Mouse (Mus musculus) Patski (cell line): ENCODE measurements around the gene Plaur. TPM values are rescaled to one million over a fixed set of nuclear protein-coding genes. Genes with fewer than 3 reads are reported as not detected.

Experiments used
- ATAC-seq: fragments of 100-300 bp; one replicate; pipeline ENCODE4 v1.8.0; 2021
- CTCF ChIA-PET: fragments of 350-600 bp; sonication (Branson Sonifier 250); formaldehyde crosslinking; loops from one replicate; lab custom pipeline; 2022; ENCODE audit warnings: inconsistent platforms; lab: Charles Lee
- POLR2A ChIA-PET: fragments of 350-600 bp; sonication (Branson Sonifier 250); formaldehyde crosslinking; loops from one replicate; lab custom pipeline; 2022; ENCODE audit warnings: antibody characterized with exemption, inconsistent platforms; lab: Charles Lee
- DNase-seq: peaks from one replicate; pipeline ENCODE4 v3.0.0-alpha.2; 2011; ENCODE audit warnings: low read depth, low spot score
- H3K27me3 ChIP-seq: fragments of 371-371 bp; one replicate; pipeline ENCODE4 v1.5.1; 2021
- CTCF ChIP-seq: fragments of 100-300 bp; IDR thresholded peaks from one replicate; pipeline ENCODE4 v1.5.1; 2021
- in situ Hi-C: fragments of 300-500 bp; cut with MboI; formaldehyde crosslinking; loops from 3 replicates; pipeline ENCODE4 v1.11.1; 2018; ENCODE audit warnings: low pct_unique_long_range_greater_than_20kb, mixed read lengths
- polyA plus RNA-seq: library from polyadenylated mRNA; unstranded; gene quantifications from one replicate; pipeline ENCODE4 v1.2.3, GENCODE M21; 2021

Gene Plaur
- polyA plus RNA-seq, 1 experiment from 2014 or later, result 87.9 TPM

DNA sequence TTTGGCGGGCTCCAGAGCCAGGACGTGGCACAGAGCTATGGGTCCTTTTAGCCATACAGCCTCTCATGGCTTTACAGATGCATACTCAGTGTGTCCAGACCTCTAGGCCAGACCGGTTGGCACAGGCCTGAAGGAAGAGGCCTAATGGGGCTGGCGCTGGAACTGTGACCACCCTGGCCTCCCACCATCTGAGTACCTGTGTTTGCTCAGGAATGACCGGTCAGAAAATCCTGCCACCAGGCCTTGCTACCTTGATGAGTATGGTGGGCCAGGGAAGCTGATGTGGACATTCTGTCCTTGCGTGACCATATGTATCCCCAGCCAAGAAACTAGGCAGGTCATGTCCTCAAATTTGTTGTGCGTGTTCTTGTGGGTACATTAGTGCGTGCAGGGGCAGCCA is 35.1 kb upstream of the Plaur start:
- no peak for ATAC-seq
- DNase-seq, result no peak
- ChIA-PET POLR2A (no interaction called here), CTCF (interaction anchor here (1.2 to 1.4 kb wide), 2 partner anchors 13 to 15 kb away, joined by 3 to 4 read pairs; no protein-coding TSS in a partner anchor)
- in situ Hi-C loops, result no loop called here
- no peak for TF ChIP-seq CTCF
- H3K27me3 ChIP-seq, result no peaks in the 10 kb centered on the region

DNA sequence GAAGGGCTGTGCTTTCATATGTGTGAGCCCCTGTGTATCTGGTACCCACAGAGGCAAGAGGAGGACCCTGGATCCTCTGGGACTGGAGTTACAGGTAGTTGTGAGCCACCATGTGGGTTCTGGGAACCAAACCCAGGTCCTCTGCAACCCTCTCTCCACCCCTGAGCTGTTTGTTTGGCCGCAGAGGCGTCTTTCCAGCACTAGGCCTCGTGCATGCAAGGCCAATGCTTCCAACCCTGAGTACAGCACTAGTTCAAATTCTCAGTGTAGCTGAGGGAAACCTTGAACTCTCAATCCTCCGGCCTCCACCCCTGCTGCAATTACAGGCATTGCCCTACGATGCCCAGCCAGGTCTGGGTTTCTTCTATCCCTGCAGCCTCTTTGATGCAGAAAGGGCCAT is 33.6 kb upstream of the Plaur start:
- no peak for ATAC-seq
- CTCF ChIA-PET, result interaction anchor here (1.2 to 1.5 kb wide), 2 partner anchors 13 to 21 kb away, joined by 3 to 7 read pairs; no protein-coding TSS in a partner anchor
- in situ Hi-C loops, result no loop called here

GRCm38 (mm10) chr7:24429413-24430112 is 32.7 kb upstream of the Plaur start:
- ChIA-PET CTCF (interaction anchor here (1.2 to 1.7 kb wide), 3 partner anchors 12 to 44 kb away, joined by 3 to 7 read pairs (median 7); no protein-coding TSS in a partner anchor), POLR2A (no interaction called here)
- H3K27me3 ChIP-seq, result no peaks in the 10 kb centered on the region
- TF ChIP-seq CTCF, result no peak
- no peak for ATAC-seq
- in situ Hi-C loops, result no loop called here
- no peak for DNase-seq

More for the DNA sequence above, 33.6 kb upstream of the Plaur start:
- no peak for DNase-seq
- TF ChIP-seq CTCF, result no peak
- no peaks in the 10 kb centered on the region for H3K27me3 ChIP-seq
- POLR2A ChIA-PET, result no interaction called here

- DNase-seq (no peak), ATAC-seq (no peak)
- in situ Hi-C loops, result no loop called here
- TF ChIP-seq CTCF, result no peak
- ChIA-PET POLR2A (no interaction called here), CTCF (interaction anchor here (1.7 kb wide), 1 partner anchor 43 kb away, joined by 7 read pairs; no protein-coding TSS in a partner anchor)
- H3K27me3 ChIP-seq, result no peaks in the 10 kb centered on the region
Measured at GRCm38 (mm10) chr7:24430551-24431345, 31.5 kb upstream of the Plaur start.

- TF ChIP-seq CTCF, result no peak
- DNase-seq, result no peak
- ChIA-PET CTCF (interaction anchor here (1.0 kb wide), 1 partner anchor 10 kb away, joined by 3 read pairs; no protein-coding TSS in a partner anchor), POLR2A (no interaction called here)
- ATAC-seq, result no peak
- in situ Hi-C loops, result no loop called here
- no peaks in the 10 kb centered on the region for H3K27me3 ChIP-seq
Measured at GRCm38 (mm10) chr7:24431713-24432112, 30.6 kb upstream of the Plaur start.

DNA sequence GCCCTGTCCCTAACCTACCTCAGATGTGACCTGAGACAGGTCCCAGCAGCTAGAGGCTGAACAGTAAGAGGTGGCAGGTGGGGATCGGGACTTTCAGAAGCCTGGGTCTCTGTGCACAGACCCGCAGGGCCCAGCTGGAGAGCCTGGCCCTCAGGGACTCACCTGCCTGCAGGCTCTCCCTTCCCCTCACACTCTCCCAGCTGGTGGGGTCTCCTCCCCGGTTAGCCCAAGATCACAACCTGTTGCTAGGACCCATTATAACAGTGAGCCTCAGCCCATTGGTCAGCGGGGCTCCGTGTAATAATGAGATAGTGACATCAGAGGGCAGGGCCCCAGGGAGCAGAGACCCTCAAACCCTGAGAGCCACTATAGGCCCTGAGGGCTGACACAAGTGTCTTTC is 27.0 kb upstream of the Plaur start:
- H3K27me3 ChIP-seq, result no peaks in the 10 kb centered on the region
- no peak for ATAC-seq
- DNase-seq, result no peak
- POLR2A ChIA-PET, result interaction anchor here (0.8 kb wide), 1 partner anchor 11 kb away, joined by 4 read pairs; no protein-coding TSS in a partner anchor
- TF ChIP-seq CTCF, result no peak
- in situ Hi-C loops, result no loop called here
- CTCF ChIA-PET, result no interaction called here

DNA sequence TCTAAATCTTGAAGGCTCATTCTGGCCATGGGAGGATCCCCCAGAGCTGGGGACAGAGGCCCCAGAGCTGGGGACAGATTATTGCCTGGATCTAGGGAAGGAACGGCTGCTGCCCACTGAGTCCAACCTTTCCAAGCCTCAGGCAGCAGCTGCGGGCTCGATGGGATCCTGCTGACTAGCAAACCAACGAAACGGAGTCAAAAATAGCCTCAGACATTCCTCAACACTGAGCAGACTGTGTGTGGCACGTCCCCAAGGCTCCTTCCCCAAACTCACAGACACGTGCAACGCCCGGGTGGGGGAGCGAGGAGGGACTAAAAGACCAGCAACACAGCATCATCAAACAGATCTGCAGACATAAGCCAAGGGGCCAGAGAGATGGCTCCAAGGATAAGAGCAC is 24.3 kb upstream of the Plaur start:
- ChIA-PET CTCF (interaction anchor here (0.6 to 1.5 kb wide), 3 partner anchors 93 to 132 kb away, joined by 3 to 6 read pairs (median 3); partner anchors contain the start of gene Irgq), POLR2A (no interaction called here)
- in situ Hi-C loops, result no loop called here
- no peaks in the 10 kb centered on the region for H3K27me3 ChIP-seq
- TF ChIP-seq CTCF, result no peak
- DNase-seq, result no peak
- ATAC-seq, result no peak

DNA sequence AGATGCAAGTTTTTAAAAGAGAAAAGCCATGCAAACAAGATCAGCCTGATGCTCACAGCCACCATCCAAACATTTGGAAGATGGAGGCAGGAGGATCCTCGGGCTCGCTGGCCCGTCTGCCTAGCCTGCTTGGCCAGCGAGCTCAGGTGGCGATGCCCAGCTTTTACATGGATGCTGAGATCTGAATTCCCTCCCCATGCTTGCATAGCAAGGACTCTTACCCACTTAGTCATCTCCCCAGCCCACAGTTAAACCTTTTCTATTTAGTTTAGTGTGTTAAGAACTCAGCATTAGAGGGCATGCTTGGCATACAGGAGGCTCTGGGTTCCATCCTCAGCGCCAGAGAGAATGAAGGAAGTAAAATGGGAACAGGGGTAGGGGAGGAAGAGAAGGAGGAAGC is 23.1 kb upstream of the Plaur start:
- TF ChIP-seq CTCF, result no peak
- ChIA-PET CTCF (interaction anchor here (1.5 kb wide), 1 partner anchor 92 kb away, joined by 6 read pairs; the partner anchor contains the start of gene Irgq), POLR2A (no interaction called here)
- H3K27me3 ChIP-seq, result no peaks in the 10 kb centered on the region
- in situ Hi-C loops, result no loop called here
- ATAC-seq (peak; percentile 64), DNase-seq (no peak)

- ATAC-seq (no peak), DNase-seq (no peak)
- ChIA-PET POLR2A (no interaction called here), CTCF (no interaction called here)
- in situ Hi-C loops, result no loop called here
- no peaks in the 10 kb centered on the region for H3K27me3 ChIP-seq
- TF ChIP-seq CTCF, result no peak
Measured at GRCm38 (mm10) chr7:24439891-24440290, 22.4 kb upstream of the Plaur start.

- POLR2A ChIA-PET, result interaction anchor here (1.4 kb wide), 1 partner anchor 18 kb away, joined by 4 read pairs; no protein-coding TSS in a partner anchor
Measured at GRCm38 (mm10) chr7:24441785-24442184, 20.5 kb upstream of the Plaur start.

More at GRCm38 (mm10) chr7:24441785-24442184, 20.5 kb upstream of the Plaur start:
- peak; percentile 99 for TF ChIP-seq CTCF
- H3K27me3 ChIP-seq, result no peaks in the 10 kb centered on the region
- in situ Hi-C loops, result no loop called here
- CTCF ChIA-PET, result interaction anchor here (0.6 to 2.2 kb wide), 28 partner anchors 8 to 159 kb away, joined by 3 to 42 read pairs (median 4); partner anchors contain the start of genes Cadm4, Irgc1, Irgq and Plaur
- DNase-seq, result no peak
- ATAC-seq, result peak; percentile 75
